Mouse (Mus musculus) liver, embryonic 11.5 days (tissue): ENCODE results near the gene Paqr8. TPM values are rescaled to one million over a fixed set of nuclear protein-coding genes. Genes with fewer than 3 reads are reported as not detected.

Source experiments
- polyA plus RNA-seq: library from polyadenylated mRNA; unstranded; fragments of >200 nt; fragmentation: Nextera tagmentation; extraction: Ambion mirVana; gene quantifications from 2 replicates; pipeline ENCODE4 v1.2.1, GENCODE M21; 2014

Paqr8 gene
- polyA plus RNA-seq, 1 experiment from 2014 or later: 1.4 TPM

Other genes starting within 250 kb of the Paqr8 start
- not detected in 2 replicates for gene Il17a, start 159.7 kb upstream of the Paqr8 start, polyA plus RNA-seq
- not detected in 2 replicates for gene Il17f, start 100.0 kb upstream of the Paqr8 start, polyA plus RNA-seq
- gene Mcm3, start 70.3 kb upstream of the Paqr8 start, polyA plus RNA-seq: 311 and 347 TPM in 2 replicates
- 0.58 and 1.2 TPM in 2 replicates for gene Efhc1, start 61.0 kb downstream of the Paqr8 start, polyA plus RNA-seq
- gene Tram2, start 188.6 kb downstream of the Paqr8 start, polyA plus RNA-seq: 3.9 and 4.0 TPM in 2 replicates